Mouse (Mus musculus) yolk sac, embryonic 10.5 days (tissue): ENCODE results near the gene Zbtb7b.
"Not testable (repeated sequence)": the region's sequence is repeated elsewhere in the genome, so short reads cannot be mapped to it uniquely, and the experiment has no call there.

ENCODE experiments used
- DNase-seq: peaks from one replicate; pipeline ENCODE4 v3.0.0-alpha.2; 2017; ENCODE audit warnings: low spot score

Zbtb7b gene

DNA sequence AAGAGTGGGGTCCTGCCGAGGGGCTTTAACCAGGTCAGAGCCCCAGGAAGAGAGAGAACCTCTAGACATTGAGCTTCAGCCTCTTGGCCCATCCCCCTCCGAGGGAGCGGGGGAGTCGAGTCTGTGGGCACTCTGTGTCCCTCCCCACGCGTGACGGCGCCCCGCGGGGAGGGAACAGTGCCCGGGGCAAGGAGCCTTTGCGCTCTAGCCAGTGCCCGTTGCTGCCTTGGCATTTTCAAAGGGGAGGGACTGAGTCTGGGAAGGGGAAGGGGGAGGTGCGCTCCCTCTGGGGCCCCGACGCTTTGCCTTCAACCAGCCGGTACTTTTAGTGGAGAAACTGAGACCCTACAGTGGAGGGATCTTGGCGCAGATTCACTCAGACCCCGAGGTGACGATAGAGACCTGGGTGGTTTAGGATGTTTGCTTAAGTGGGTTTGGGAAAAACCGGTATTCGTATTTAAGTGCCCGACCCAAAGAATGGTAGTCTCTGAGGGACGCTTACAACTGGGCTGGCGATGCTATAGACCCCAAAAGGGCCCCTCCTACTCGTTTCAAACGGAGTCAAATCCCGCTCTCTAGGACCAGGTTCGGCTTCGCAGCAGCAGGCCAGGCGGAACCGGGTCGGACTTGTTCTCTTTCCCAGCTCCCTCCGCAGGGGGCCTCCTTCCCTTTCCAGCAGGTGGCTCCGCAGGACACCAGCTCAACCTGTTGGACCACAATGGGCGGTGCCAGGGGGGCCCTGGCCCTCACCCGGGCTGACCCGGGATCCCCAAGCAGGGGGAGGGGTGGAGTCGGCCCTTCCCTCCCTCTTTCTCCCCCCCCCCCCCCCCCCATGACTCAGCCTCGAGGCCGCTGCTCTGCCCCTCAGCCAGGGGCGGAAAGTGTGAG, at the start of gene Zbtb7b:
Gene Zbtb7b (minus strand): TSS at position 771 of the 888 bp plus-strand sequence.
- peak; percentile 86 for DNase-seq

DNA sequence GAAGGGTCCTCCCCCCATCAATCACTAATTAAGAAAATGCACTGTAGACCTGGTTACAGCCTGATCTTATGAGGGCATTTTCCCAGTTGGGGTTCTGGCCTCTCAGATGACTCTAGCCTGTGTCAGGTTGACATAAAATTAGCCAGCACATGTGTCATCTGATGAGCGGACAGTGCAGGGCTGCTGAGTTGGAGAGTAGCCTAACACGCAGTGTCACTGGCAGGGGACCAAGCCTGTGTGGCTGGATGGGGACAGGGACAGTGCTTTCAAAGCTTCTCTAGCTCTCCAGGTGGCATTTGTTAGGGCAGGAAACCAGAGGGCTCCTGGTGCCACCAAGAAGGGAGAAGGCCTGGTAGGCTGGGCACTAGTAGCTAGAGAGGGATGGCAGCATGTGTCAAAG, 46.1 kb upstream of the Zbtb7b start:
- DNase-seq: no peak

DNA sequence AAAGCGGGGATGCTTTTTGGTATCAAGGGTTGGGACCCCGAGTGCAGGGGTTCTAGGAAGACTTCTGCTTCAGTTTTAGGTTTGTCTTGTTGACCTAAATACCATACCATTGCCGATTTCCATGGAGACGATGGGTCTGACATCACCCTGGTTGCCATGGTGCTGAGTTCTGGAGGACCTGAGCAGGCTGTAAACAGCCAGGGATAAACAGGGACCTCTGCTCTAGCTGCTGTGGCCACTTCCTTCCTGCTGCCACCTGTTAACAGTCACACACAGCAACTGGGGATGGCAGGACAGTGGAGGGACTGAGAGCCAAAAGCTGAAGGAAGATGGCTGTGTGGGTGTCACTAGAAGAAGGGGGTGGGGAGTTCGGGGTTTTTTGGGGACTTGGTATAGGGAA, 42.7 kb upstream of the Zbtb7b start:
- no peak for DNase-seq

DNA sequence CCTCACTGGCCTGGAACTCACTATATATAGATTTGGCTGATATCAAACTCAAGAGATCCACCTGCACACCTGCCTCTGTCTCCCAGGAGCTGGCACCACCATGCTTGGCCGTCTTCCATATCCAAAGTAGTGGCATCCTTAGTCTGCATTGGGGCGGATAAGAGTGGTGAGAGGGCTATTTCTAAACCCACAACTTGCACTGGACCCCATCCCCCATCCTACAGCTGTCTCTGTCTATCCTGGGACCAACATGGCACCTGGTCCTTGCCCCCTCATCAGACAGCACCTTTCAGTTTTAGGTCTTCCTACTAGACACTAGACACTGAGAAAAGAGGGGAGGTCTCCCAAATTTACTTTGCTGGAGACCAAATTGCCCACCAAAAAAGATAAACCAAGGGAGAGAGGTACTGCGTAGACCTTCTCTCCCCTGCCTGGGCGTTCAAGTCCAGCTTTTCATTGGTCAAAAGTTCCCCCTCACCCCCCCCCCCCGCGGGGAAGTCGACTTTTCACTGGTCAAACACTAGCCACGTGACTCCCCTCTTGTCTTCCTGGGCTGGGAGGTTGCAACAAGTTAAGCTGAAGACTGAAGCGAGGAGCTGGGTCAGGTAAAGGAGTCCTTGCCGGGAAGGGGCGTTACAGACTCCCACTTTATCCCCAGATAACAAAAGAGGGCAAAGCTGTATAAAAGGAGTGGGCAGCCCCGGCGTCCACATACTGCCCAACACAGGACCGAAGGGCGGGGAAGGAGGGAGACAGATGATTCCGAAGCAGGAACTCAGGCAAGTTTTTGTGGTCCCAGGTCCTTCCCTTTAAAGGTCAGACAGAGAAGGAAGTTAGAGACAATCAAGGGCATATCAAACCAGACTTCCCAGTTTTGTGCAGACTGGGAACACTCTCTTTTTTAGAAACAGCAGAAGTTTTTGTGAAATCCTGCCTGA, 41.9 kb upstream of the Zbtb7b start, which contains the start of gene Pbxip1:
Gene Pbxip1 (plus strand): TSS at position 531 of the 938 bp plus-strand sequence.
- DNase-seq: peak; percentile 88

DNA sequence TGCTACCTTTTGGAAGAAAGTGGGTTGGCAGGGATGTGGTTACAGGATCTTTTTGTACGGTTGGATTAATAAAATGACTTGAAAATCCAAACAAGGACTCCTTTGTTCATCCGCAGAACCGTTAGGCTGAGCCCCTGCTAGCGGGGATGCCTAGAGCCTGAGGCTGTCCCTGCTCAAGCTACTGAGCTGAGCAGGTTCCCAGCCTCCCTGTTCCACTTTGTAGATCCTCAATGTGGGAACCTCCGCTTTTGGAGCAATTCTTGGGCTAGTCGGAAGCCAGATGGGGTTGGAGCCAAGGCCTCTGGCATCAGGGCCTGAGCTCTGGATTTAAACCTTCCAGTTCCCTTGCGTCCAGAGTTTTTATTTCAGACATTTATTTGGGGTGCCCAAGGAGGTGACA, 40.5 kb upstream of the Zbtb7b start:
- DNase-seq: no peak

DNA sequence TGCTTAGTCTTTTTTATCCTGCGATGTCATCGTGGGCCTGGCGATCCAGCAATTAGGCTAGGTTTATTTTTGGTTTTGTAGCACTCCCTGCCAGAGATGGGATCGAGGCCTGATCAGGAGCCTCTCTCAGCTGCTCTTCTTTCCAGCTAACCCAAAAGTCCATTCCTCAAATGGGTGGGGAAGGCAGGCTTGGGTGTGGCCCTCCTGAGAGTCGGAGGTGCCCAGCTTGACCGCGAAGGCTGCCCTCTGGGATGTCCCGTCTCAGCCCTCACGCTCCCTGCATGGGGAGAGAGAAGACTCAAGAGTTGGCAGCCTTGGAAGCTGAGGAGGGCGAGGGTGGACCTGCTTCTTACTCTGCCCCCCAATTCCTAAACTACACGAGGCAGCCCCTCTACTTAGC, 40.0 kb upstream of the Zbtb7b start:
- DNase-seq: no peak

DNA sequence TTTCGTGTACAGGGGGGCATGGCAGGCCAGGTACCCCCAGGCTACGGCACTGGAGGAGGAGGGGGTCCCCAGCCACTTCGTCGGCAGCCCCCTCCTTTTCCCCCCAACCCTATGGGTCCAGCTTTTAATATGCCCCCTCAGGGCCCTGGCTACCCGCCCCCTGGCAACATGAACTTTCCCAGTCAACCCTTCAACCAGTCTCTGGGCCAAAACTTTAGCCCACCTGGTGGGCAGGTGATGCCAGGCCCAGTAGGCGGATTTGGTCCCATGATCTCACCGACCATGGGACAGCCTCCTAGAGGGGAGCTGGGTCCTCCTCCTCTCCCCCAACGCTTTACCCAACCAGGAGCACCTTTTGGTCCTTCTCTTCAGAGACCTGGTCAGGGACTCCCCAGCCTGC, 38.0 kb upstream of the Zbtb7b start:
- no peak for DNase-seq

DNA sequence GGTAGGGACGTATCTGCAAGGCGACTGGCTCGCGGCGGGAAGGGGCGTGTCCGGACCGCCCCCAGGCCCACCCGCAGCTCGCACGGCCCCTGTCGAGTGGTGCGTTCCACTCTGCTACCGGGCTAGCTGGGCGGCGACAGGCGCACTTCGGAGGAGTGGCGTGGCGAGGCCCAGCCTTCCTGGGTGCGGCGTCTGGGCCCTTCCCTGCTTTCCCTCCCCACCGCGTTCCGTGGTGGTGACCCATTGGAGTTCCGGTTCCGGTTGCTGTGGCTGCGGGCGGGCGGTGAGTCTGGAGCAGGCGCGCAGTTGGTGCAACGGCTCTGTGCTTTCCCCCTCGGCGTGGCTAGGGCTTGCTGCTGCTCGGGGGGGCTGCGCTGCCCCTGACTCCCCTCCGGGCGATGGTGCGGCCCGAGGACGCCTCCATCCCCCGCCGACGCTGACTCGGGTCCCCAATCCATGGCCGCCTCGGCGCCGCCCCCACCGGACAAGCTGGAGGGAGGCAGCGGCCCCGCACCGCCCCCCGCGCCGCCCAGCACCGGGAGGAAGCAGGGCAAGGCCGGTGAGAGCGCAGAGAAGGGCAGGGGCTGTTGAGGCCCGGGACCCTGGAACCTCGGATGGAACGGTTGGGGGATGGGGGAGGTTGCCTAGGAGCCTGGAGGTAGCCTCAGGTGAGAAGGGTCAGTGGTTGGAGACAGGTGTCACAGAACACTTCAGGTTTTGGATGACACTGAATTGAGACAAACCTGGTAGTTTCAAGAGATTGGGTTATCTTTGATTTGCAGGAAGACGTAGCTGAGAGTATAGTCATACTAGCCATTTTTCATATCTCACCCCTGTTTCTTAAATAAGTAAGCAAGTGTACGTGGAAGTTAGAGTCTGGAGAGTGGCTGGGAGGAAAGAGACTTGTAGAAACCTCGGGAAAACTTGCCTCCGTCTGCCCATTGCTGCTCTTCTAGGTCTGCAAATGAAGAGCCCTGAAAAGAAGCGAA, 35.9 kb upstream of the Zbtb7b start, which contains the start of gene Pygo2:
Gene Pygo2 (plus strand): TSS at position 44 of the 989 bp plus-strand sequence.
- DNase-seq: peak; percentile 97

DNA sequence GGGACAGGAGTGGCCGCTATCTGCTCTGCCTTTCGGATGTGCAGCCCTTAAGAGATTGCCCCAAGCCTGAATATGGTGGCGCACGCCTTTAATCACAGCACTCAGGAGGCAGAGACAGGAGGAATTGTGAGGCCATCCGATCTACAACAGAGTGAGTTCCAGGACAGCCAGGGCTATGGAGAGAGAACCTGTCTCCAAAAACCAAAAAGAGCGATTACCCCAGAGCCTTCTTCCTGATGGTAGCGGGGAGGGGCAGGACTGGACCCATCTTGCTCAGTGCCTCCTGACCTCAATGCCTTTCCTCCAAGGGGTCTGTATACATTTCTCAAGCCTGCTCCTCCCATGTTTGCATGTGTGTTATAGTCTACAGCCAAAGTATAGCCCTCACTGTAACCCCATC, 34.4 kb upstream of the Zbtb7b start:
- DNase-seq: not testable (repeated sequence)

DNA sequence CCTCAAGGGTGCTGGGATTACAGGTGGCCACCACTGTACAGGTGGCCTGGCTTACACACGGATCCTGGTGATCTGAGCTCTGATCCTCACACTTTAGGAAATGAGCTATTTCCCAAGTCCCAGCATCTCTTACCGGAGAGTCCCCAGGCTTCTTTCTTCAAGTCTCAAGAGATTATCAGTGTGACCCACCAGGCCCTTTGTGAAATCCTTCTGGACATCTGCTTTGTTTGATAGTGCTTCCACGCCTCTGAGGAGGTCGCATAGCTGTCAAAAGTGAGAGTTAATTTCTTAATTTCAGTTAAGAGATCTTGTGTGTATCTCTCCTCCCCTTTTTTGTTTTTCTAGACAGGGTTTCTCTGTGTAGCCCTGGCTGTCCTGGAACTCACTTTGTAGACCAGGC, 31.3 kb upstream of the Zbtb7b start:
- no peak for DNase-seq

DNA sequence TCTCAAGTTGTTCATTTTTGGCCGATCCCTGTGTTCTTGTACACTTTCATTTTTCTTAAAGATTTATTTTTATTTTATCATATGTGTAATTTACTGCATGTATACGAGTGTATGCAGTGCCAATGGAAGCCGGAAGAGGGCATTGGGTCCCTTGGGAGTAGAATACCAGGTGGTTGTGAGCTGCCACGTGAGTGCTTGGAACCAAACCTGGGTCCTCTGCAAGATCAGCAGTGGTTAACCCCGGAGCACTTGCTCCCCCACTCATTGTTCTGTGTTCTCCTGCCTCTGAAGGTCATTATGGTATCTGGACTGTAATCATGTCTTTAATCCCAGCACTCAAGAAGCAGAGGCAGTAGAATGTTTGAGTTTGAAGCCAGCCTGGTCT, 30.6 kb upstream of the Zbtb7b start:
- DNase-seq: no peak

DNA sequence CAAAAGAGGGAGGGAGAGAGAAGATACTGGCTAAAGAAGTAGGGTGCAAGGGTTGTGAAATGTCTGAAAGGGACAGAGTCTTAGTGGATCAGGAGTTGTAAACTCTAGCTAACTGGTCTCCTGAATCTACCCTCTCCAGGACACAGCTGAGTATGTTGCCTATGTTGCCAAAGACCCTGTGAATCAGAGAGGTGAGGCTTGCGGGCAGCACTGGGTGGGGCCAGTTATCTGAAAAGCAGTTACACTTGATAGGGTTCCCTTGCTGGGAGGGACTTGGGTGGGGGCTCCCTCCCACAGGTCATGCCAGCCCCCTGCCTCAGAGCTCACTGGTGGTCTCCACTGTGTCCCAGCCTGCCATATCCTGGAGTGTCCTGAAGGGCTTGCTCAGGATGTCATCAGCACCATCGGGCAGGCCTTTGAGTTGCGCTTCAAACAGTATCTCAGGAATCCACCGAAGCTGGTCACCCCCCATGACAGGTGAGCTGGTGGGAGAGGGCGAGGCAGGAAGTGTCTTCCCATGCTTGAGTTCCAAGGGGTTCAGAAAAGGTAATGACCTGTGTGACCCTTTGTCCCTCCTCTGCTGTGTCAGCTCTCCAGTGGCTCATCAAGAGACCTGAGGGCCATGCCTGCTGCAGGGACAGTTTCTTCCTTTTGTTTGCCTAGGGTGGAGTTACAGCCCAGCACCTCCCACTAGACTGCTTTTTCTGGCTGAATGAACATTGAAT, 30.0 kb upstream of the Zbtb7b start:
- peak; percentile 84 for DNase-seq

DNA sequence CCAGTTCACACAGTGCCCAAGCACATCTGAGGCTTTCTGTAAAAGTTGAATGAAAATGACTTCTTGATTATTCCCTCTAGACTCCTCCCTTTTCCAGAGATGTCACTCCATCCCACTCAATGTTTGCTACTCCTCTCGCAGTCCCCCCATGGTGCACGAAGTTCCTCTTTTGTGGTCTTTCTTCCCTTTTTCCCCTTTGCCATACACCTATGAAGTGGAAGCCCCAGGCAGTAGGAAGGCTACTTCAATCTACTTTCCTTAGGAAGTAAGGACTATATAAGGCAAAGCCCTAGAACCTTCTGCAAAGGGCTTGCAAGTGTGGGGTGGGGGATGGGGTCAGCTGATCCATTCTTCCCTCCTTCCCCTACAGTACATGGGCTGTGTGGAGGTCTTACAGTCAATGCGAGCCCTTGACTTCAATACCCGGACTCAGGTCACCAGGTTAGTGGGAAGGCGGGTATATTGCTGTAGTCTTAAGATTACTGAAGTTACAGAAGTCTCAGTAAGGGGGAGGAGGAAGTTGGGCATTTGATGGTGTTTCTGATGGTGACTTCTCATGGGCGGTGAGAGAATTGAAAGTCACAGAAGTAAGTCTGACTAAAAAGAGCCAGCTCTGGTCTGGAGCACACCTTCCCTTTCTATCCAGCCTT, 28.1 kb upstream of the Zbtb7b start:
- DNase-seq: no peak

DNA sequence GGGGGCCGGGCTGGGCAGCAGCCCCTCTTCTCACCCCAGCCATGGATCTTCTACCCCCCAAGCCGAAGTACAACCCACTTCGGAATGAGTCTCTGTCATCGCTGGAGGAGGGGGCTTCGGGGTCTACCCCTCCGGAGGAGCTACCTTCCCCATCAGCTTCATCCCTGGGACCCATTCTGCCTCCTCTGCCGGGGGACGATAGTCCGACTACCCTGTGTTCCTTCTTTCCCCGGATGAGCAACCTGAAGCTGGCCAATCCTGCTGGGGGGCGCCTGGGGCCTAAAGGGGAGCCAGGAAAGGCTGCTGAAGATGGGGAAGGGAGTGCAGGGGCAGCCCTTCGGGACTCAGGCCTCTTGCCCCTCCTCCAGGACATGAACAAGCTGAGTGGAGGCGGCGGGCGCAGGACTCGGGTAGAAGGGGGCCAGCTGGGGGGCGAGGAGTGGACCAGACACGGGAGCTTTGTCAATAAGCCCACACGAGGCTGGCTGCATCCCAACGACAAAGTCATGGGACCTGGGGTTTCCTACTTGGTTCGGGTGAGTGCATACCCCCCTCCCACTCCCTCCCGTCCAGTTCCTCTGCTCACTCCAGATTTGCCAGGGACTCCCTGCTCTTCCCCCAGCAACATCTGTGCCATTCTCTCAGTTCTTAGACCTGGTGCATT, 27.4 kb upstream of the Zbtb7b start:
- DNase-seq: peak; percentile 22

DNA sequence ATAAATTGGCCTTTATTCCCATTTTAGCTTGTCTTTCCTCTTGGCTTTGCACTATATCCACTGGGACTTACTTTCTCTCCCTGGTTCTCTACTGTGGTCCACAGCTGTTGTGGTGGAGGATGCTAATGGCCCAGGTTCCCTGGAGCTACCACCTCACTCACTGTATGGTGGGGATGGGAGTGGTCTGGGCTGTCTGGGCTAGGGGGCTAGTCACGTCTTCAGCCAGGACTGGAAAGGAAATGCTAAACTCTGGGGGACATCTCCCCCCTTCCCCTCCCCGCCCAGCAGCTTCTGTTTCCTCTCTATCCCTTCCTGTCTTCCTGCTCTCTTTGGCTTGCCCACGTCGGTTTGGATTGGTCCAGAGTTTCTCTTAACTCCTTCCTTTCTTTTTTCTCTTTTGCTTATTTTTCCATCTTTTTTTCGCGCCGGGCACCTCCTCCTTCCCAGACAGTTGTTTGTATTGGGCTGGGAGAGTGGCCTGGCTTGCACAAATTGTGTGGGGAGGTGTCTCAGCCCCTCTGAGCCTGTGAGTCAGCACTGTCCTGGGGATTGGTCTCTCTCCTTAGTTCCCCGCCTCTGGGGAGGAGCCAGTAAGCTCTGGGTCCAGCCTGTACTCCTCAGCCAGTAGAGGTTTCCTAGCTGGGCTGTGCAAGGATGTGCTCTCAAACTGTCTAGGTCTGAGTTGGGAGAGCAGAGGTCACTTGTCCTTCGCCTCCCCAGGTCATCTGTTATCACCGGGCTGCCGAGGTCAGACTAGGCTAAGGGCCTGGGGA, 26.6 kb upstream of the Zbtb7b start:
- DNase-seq: peak; percentile 95

DNA sequence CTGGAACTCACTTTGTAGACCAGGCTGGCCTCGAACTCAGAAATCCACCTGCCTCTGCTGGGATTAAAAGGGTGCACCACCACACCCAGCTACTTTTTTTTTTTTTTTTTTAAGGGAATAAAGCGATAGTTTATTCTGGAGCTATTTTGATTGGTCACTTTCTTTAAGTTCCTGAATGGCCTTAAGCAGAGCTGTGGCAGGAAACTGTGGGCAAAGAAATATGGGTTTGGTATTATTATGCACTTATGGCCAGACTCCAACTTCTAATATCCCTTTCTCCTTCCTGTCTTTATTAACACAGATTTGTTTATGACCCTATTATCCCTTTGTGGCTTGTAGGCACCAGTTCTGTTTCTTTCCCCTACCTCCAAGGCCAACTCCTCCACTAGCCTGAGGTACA, 25.8 kb upstream of the Zbtb7b start:
- DNase-seq: no peak

DNA sequence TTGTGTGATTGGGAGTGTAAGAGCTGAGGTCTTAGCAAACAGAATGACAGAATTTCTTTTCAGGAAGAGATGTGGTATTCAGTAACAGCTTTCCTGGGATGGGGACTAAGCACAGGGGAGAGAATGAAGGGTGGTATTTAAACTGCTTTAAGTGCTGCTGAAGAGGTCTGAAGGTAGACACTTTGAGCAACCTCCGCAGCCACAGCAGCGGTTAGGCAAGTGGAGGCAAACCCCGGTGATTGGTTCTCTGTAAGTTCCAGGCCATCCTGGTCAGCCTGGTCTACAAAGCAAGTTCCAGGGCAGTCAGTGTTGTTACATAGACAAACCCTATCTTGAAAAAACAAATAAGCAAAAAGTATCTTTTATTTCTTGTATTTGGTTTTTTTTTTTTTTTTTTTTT, 25.4 kb upstream of the Zbtb7b start:
- no peak for DNase-seq

DNA sequence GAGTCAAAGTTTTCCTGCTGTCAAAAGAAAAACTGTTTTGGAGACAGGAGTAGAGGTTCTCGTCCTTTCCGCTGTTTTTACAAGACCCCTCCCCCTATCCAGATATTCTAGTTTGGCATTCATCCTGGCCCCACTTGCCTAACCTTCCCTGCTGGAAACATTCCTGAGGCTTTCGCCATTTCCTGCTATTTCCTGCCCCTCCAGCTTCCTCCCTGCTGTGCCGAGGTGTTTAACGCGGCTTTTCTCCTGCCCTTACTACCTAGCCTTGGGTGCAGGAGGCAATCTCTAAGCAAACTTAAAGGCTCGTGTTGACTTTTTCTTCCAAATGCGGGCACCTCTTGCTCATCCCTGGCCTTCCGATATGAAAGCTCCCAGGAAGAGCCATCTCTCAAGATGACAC, 25.0 kb upstream of the Zbtb7b start:
- peak; percentile 82 for DNase-seq

DNA sequence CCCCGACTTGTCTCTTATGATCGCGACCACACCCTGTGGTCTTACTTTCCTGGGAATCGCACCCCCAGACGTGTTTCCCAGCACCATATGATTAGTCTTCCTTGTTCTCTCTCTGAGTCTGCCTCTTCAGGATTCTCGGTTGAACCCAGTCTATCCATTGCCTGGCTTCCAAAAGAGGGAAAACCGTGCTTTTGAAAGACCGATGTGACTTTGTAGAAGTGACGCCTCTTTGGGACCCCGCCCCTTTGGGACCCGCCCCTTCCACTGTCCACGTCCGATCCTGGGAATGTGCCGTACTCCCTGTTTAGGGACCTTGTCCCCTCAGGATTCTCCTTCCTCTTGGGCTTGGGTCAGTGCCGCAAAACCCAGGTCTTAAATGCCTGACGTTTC, 24.3 kb upstream of the Zbtb7b start:
- peak; percentile 92 for DNase-seq
